Comparison of ENCODE assay signal across 9 mouse cellular contexts in genomic region chr6:145998314-145999007, GRCm38 (mm10).
DNase-seq lines count a peak whose midpoint lies in the region; ATAC-seq lines count a peak whose summit lies in the region.
"Had no signal": no experiment of that assay in that cellular context is flagged by ENCODE, and none has a peak within 500 bp of the region (broad histone marks: within the 10 kb centered on the region; RNA-seq: fewer than 3 reads in every experiment).

No protein-coding gene starts in this region.

- peaks cover 8% of the 10 kb centered on the region; the same call in 1 of the 2 replicates for H3K4me1 ChIP-seq in forebrain, embryonic 12.5 days
- H3K4me1 ChIP-seq in forebrain, embryonic 15.5 days = no peaks in the 10 kb centered on the region
- H3K4me1 ChIP-seq in embryonic facial prominence, embryonic 14.5 days (ENCODE audit: control insufficient read depth, insufficient read depth, low read length) = peaks cover 12% of the 10 kb centered on the region
- H3K4me1 ChIP-seq in heart, embryonic 13.5 days = peaks cover 10% of the 10 kb centered on the region
- peaks cover 9% of the 10 kb centered on the region; the same call in 1 of the 2 replicates for H3K4me1 ChIP-seq in lung, embryonic 15.5 days

- 21% methylated on average over 13 of the region's 13 CpGs for WGBS in forebrain, embryonic 12.5 days
- 29% methylated on average over 13 of the region's 13 CpGs for WGBS in forebrain, embryonic 15.5 days
- WGBS in embryonic facial prominence, embryonic 14.5 days = 17% methylated on average over 13 of the region's 13 CpGs
- WGBS in heart, embryonic 13.5 days = 26% methylated on average over 13 of the region's 13 CpGs
- 21% methylated on average over 13 of the region's 13 CpGs for WGBS in lung, embryonic 15.5 days

- no peaks in the 10 kb centered on the region for H3K27me3 ChIP-seq in forebrain, embryonic 12.5 days
- no peaks in the 10 kb centered on the region for H3K27me3 ChIP-seq in forebrain, embryonic 15.5 days
- H3K27me3 ChIP-seq in embryonic facial prominence, embryonic 14.5 days (replicated peaks; ENCODE audit: control insufficient read depth, insufficient read depth, low read length) = no peaks in the 10 kb centered on the region; the same call in 1 of the 2 replicates
- H3K27me3 ChIP-seq in heart, embryonic 13.5 days (replicated peaks) = no peaks in the 10 kb centered on the region
- H3K27me3 ChIP-seq in lung, embryonic 15.5 days = no peaks in the 10 kb centered on the region
- H3K27me3 ChIP-seq: CH12.LX had no signal

- H3K9ac ChIP-seq in forebrain, embryonic 12.5 days = no peak overlapping the region
- no peak overlapping the region for H3K9ac ChIP-seq in forebrain, embryonic 15.5 days (replicated peaks)
- no peak overlapping the region for H3K9ac ChIP-seq in embryonic facial prominence, embryonic 14.5 days (ENCODE audit: low read depth, low read length)
- no peak overlapping the region for H3K9ac ChIP-seq in heart, embryonic 13.5 days
- H3K9ac ChIP-seq in lung, embryonic 15.5 days = no peak overlapping the region

- H3K9me3 ChIP-seq in forebrain, embryonic 12.5 days = no peaks in the 10 kb centered on the region
- H3K9me3 ChIP-seq in forebrain, embryonic 15.5 days = no peaks in the 10 kb centered on the region
- no peaks in the 10 kb centered on the region for H3K9me3 ChIP-seq in embryonic facial prominence, embryonic 14.5 days (ENCODE audit: control insufficient read depth, low read length)
- H3K9me3 ChIP-seq in heart, embryonic 13.5 days = no peaks in the 10 kb centered on the region
- no peaks in the 10 kb centered on the region for H3K9me3 ChIP-seq in lung, embryonic 15.5 days

- no peak overlapping the region for H3K4me2 ChIP-seq in forebrain, embryonic 12.5 days
- no peak overlapping the region for H3K4me2 ChIP-seq in forebrain, embryonic 15.5 days (replicated peaks)
- peak overlapping the region; percentile 4; the same call in 1 of the 2 replicates for H3K4me2 ChIP-seq in embryonic facial prominence, embryonic 14.5 days (ENCODE audit: low read depth, low read length)
- no peak overlapping the region for H3K4me2 ChIP-seq in heart, embryonic 13.5 days
- no peak overlapping the region for H3K4me2 ChIP-seq in lung, embryonic 15.5 days

- DNase-seq in embryonic facial prominence, embryonic 14.5 days (ENCODE audit: low spot score) = peak; percentile 92
- DNase-seq in kidney, postnatal 14 days = peak; percentile 17
- DNase-seq in retina, embryonic 14.5 days (ENCODE audit: low spot score) = peak; percentile 67
- no peak for DNase-seq in B cell, adult 2 months

- 0 out of 2 replicates have a peak, but pooled peaks have one; percentile 14 for ATAC-seq in forebrain, embryonic 12.5 days (ENCODE audit: low FRiP score)
- ATAC-seq in forebrain, embryonic 15.5 days (replicated peaks) = no peak
- peak; percentile 92 for ATAC-seq in embryonic facial prominence, embryonic 14.5 days (ENCODE audit: low read depth)
- no peak for ATAC-seq in heart, embryonic 13.5 days (ENCODE audit: extremely low read depth, insufficient number of reproducible peaks, low FRiP score, low TSS enrichment)
- peak; percentile 59; the same call in 1 of the 2 replicates for ATAC-seq in lung, embryonic 15.5 days (ENCODE audit: borderline replicate concordance, extremely low read depth, low FRiP score, low TSS enrichment)

- no peak overlapping the region for H3K27ac ChIP-seq in forebrain, embryonic 12.5 days
- H3K27ac ChIP-seq in forebrain, embryonic 15.5 days (replicated peaks) = no peak overlapping the region
- H3K27ac ChIP-seq in embryonic facial prominence, embryonic 14.5 days (replicated peaks; ENCODE audit: low read depth, low read length) = peak overlapping the region; percentile 46; the same call in 1 of the 2 replicates
- 0 out of 2 replicates have a peak overlapping the region, but pooled peaks have one; percentile 3 for H3K27ac ChIP-seq in heart, embryonic 13.5 days (replicated peaks)
- H3K27ac ChIP-seq in lung, embryonic 15.5 days = no peak overlapping the region

- H3K4me3 ChIP-seq in forebrain, embryonic 12.5 days (replicated peaks) = no peak overlapping the region
- H3K4me3 ChIP-seq in forebrain, embryonic 15.5 days = no peak overlapping the region
- H3K4me3 ChIP-seq in embryonic facial prominence, embryonic 14.5 days (ENCODE audit: low read depth, low read length) = no peak overlapping the region
- no peak overlapping the region for H3K4me3 ChIP-seq in heart, embryonic 13.5 days
- no peak overlapping the region for H3K4me3 ChIP-seq in lung, embryonic 15.5 days

- H3K36me3 ChIP-seq in forebrain, embryonic 12.5 days (replicated peaks) = no peaks in the 10 kb centered on the region
- H3K36me3 ChIP-seq in forebrain, embryonic 15.5 days = no peaks in the 10 kb centered on the region
- no peaks in the 10 kb centered on the region for H3K36me3 ChIP-seq in embryonic facial prominence, embryonic 14.5 days (ENCODE audit: control insufficient read depth, insufficient read depth, low read length)
- no peaks in the 10 kb centered on the region for H3K36me3 ChIP-seq in heart, embryonic 13.5 days
- H3K36me3 ChIP-seq in lung, embryonic 15.5 days = no peaks in the 10 kb centered on the region

Comparison
In these comparisons a context has a peak if more than half of its experiments do, and no peak if none do; other contexts are left out.
1. ATAC-seq: peak in forebrain, embryonic 12.5 days (single experiment), embryonic facial prominence, embryonic 14.5 days (single experiment) and lung, embryonic 15.5 days (single experiment); none in forebrain, embryonic 15.5 days (single experiment) and heart, embryonic 13.5 days (single experiment).
2. H3K27ac ChIP-seq: peak in embryonic facial prominence, embryonic 14.5 days (single experiment) and heart, embryonic 13.5 days (single experiment); none in forebrain, embryonic 12.5 days (single experiment), forebrain, embryonic 15.5 days (single experiment) and lung, embryonic 15.5 days (single experiment).
3. DNase-seq: peak in embryonic facial prominence, embryonic 14.5 days (single experiment), kidney, postnatal 14 days (single experiment) and retina, embryonic 14.5 days (single experiment); none in B cell, adult 2 months (0 of 2).